Comparison of ENCODE assay signal across 8 mouse cellular contexts in the genomic region with DNA sequence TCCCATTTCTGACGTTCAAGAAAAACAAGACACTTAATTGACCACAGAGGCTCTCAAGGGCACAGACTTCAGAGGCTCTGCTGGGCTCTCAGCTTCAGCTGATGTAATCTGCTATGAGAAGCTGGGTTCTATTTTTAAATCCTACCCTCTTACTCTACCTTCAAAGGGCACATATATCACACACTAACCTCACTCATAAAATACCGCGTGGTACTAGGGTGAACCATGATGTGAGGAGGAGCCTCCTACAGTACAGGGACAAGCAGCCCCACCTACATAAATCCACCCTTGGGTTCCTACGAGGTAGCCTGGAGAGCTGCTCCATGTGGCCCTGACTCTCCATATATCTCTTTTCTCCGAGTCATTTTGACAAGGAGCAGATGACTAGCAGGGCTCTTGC. TPM values are rescaled to one million over a fixed set of nuclear protein-coding genes. Genes with fewer than 3 reads are reported as not detected.
A peak's percentile ranks its signal among the peaks of the same experiment; 100 is the strongest.
DNase-seq lines count a peak whose midpoint lies in the region; ATAC-seq lines count a peak whose summit lies in the region.
"Had no signal": no experiment of that assay in that cellular context is flagged by ENCODE, and none has a peak within 500 bp of the region (broad histone marks: within the 10 kb centered on the region; RNA-seq: fewer than 3 reads in every experiment).

No protein-coding gene starts in this region.

- 0 out of 2 replicates have a peak overlapping the region, but pooled peaks have one; percentile 29 for H3K27ac ChIP-seq in kidney, embryonic 16.5 days (ENCODE audit: low read length)
- no peak overlapping the region for H3K27ac ChIP-seq in embryonic facial prominence, embryonic 13.5 days
- no peak overlapping the region for H3K27ac ChIP-seq in neural tube, embryonic 14.5 days (ENCODE audit: low read depth, low read length)

- no peaks in the 10 kb centered on the region for H3K9me3 ChIP-seq in kidney, embryonic 16.5 days (ENCODE audit: low read length)
- 0 out of 2 replicates have a peak, but pooled peaks cover 3% of the 10 kb centered on the region for H3K9me3 ChIP-seq in embryonic facial prominence, embryonic 13.5 days
- H3K9me3 ChIP-seq in neural tube, embryonic 14.5 days (ENCODE audit: control insufficient read depth, low read length) = no peaks in the 10 kb centered on the region

- H3K36me3 ChIP-seq in kidney, embryonic 16.5 days (ENCODE audit: insufficient read depth, low read length) = peaks cover 3% of the 10 kb centered on the region; the same call in 1 of the 2 replicates
- H3K36me3 ChIP-seq in embryonic facial prominence, embryonic 13.5 days = no peaks in the 10 kb centered on the region
- H3K36me3 ChIP-seq in neural tube, embryonic 14.5 days (ENCODE audit: control insufficient read depth, insufficient read depth, low read length) = no peaks in the 10 kb centered on the region

- 18% methylated on average over 5 of the region's 5 CpGs for WGBS in kidney, embryonic 16.5 days
- WGBS in embryonic facial prominence, embryonic 13.5 days = 55% methylated on average over 5 of the region's 5 CpGs
- WGBS in neural tube, embryonic 14.5 days = 66% methylated on average over 5 of the region's 5 CpGs

- H3K9ac ChIP-seq in kidney, embryonic 16.5 days (replicated peaks; ENCODE audit: low read length) = no peak overlapping the region
- H3K9ac ChIP-seq in embryonic facial prominence, embryonic 13.5 days = no peak overlapping the region
- H3K9ac ChIP-seq in neural tube, embryonic 14.5 days (replicated peaks; ENCODE audit: low read depth, low read length) = no peak overlapping the region
- H3K9ac ChIP-seq: liver, postnatal 0 days had no signal

- no peak overlapping the region for H3K4me2 ChIP-seq in kidney, embryonic 16.5 days (replicated peaks; ENCODE audit: low read depth, low read length)
- no peak overlapping the region for H3K4me2 ChIP-seq in embryonic facial prominence, embryonic 13.5 days
- no peak overlapping the region for H3K4me2 ChIP-seq in neural tube, embryonic 14.5 days (ENCODE audit: low read depth, low read length)

- peaks cover 15% of the 10 kb centered on the region for H3K4me1 ChIP-seq in kidney, embryonic 16.5 days (ENCODE audit: insufficient read depth, low read length)
- H3K4me1 ChIP-seq in embryonic facial prominence, embryonic 13.5 days = peaks cover 12% of the 10 kb centered on the region
- no peaks in the 10 kb centered on the region for H3K4me1 ChIP-seq in neural tube, embryonic 14.5 days (ENCODE audit: control insufficient read depth, insufficient read depth, low read length)

- ATAC-seq in kidney, embryonic 16.5 days (ENCODE audit: low FRiP score, low TSS enrichment) = peak; percentile 55
- ATAC-seq in embryonic facial prominence, embryonic 13.5 days (ENCODE audit: insufficient number of reproducible peaks, insufficient read depth, low FRiP score, low TSS enrichment, low read depth) = peak; percentile 27; the same call in 1 of the 2 replicates
- ATAC-seq in neural tube, embryonic 14.5 days (ENCODE audit: low read depth) = peak; percentile 62
- ATAC-seq: liver, postnatal 0 days had no signal

- no peak overlapping the region for H3K4me3 ChIP-seq in kidney, embryonic 16.5 days (ENCODE audit: low read length)
- no peak overlapping the region for H3K4me3 ChIP-seq in embryonic facial prominence, embryonic 13.5 days
- H3K4me3 ChIP-seq in neural tube, embryonic 14.5 days (ENCODE audit: low read depth, low read length) = no peak overlapping the region

- intact Hi-C loops in left cerebral cortex, postnatal 4 days (cut with DNase I) = loop anchor here (10.0 kb wide), 1 partner anchor 998 kb away; no protein-coding TSS in a partner anchor

- H3K27me3 ChIP-seq in kidney, embryonic 16.5 days (ENCODE audit: insufficient read depth, low read length) = no peaks in the 10 kb centered on the region
- H3K27me3 ChIP-seq in embryonic facial prominence, embryonic 13.5 days = no peaks in the 10 kb centered on the region
- H3K27me3 ChIP-seq in neural tube, embryonic 14.5 days (ENCODE audit: control insufficient read depth, insufficient read depth, low read length) = no peaks in the 10 kb centered on the region

- no peak for DNase-seq in kidney, postnatal 10 days
- DNase-seq in adrenal gland, adult 8-10 months = peak; percentile 62
- DNase-seq in left cerebral cortex, postnatal 4 days = no peak
- DNase-seq in layer of hippocampus, adult 9-11 months = no peak
- DNase-seq: liver, postnatal 0 days had no signal

RNA-seq across cellular contexts. Expression of gene Ica1, which starts 45.8 kb away (rescaled TPM):
- 30.4 and 31.8 TPM in 2 replicates for polyA plus RNA-seq in kidney, embryonic 16.5 days (2015; fragmentation: Nextera tagmentation; extraction: Ambion mirVana)
- 10 to 100 TPM; 51.0 to 72.9 (median 61.5) TPM for total RNA-seq in adrenal gland, adult 8-10 months (2022)
- polyA plus RNA-seq in embryonic facial prominence, embryonic 13.5 days (2015; fragmentation: Nextera tagmentation; extraction: Ambion mirVana) = 16.6 and 19.0 TPM in 2 replicates
- 69.2 and 84.8 TPM in 2 replicates for polyA plus RNA-seq in neural tube, embryonic 14.5 days (2014; fragmentation: Nextera tagmentation; extraction: Ambion mirVana)
- 10 to 100 TPM; 63.4 to 64.1 TPM for total RNA-seq in left cerebral cortex, postnatal 4 days (2021)
